Mouse (Mus musculus): ENCODE data around the gene Gm16485. TPM values are rescaled to one million over a fixed set of nuclear protein-coding genes. Genes with fewer than 3 reads are reported as not detected.

Gene Gm16485
- polyA plus RNA-seq, 1 experiment from 2014 or later, result not detected

DNA sequence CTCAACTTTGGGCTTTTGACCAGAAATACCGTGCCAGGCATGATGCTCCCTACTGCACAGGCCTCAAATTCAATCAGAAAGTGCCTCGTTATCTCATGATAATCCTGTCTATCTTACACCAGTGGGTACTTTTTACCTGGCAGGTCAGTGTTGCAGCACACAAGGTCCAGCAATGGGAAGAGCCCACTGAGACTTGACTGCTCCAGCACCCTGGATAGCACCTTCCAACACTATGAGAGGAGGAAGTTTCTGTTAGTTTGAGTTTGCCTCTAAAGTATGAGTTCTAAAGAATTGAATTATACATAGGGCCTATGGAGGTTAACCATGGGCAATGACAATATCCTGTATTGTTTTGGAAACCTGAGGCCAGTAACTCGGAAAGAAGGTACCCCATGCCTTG is 10.7 kb downstream of the Gm16485 start:
- TF ChIP-seq EP300 (IDR thresholded peaks at IDR 0.05) (no peak), CTCF (IDR thresholded peaks at IDR 0.05) (no peak)
- H3K36me3 ChIP-seq (ENCODE audit: insufficient read depth, low read length), result no peaks in the 10 kb centered on the region
- H3K27me3 ChIP-seq (replicated peaks; ENCODE audit: insufficient read depth, low read length), result no peaks in the 10 kb centered on the region
- H3K4me2 ChIP-seq (replicated peaks; ENCODE audit: low read depth, low read length), result no peak overlapping the region
- no peaks in the 10 kb centered on the region for H3K9me3 ChIP-seq (ENCODE audit: low read length)
- H3K4me1 ChIP-seq (ENCODE audit: insufficient read depth, low read depth, low read length), result no peaks in the 10 kb centered on the region
- no peak overlapping the region for H3K27ac ChIP-seq (ENCODE audit: low read length)
- H3K9ac ChIP-seq (replicated peaks; ENCODE audit: low read depth), result no peak overlapping the region
- H3K4me3 ChIP-seq (ENCODE audit: low read depth, low read length), result no peak overlapping the region
- ATAC-seq (no peak), DNase-seq (ENCODE audit: low spot score) (no peak)
- 68% methylated on average over 3 of the region's 3 CpGs for WGBS

DNA sequence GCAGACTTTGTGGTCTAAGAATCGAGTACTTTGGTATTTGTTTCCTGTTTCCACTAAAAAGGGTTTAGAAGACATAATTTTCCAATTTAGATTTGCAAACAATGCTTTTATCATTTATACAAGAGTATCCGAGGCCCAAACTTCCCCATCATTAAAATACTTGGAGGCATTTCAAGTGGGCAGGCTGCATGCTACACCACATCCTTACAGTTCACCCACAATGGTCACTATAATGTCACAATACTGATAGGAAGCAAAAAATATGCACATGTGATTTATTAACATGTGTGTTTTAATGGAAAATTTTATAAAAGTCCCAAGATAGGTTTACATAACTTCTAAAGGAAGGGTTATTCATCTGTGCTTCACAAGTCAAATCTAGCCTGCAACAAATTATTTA is 24.9 kb downstream of the Gm16485 start:
- H3K9ac ChIP-seq (replicated peaks; ENCODE audit: low read depth), result no peak overlapping the region
- H3K27ac ChIP-seq (ENCODE audit: low read length), result no peak overlapping the region
- ATAC-seq (no peak), DNase-seq (ENCODE audit: low spot score) (no peak)
- no peaks in the 10 kb centered on the region for H3K27me3 ChIP-seq (replicated peaks; ENCODE audit: insufficient read depth, low read length)
- 52% methylated on average over 2 of the region's 2 CpGs for WGBS
- TF ChIP-seq CTCF (IDR thresholded peaks at IDR 0.05), result no peak
- no peak for TF ChIP-seq EP300 (IDR thresholded peaks at IDR 0.05)
- H3K4me1 ChIP-seq (ENCODE audit: insufficient read depth, low read depth, low read length), result no peaks in the 10 kb centered on the region
- H3K9me3 ChIP-seq (ENCODE audit: low read length), result no peaks in the 10 kb centered on the region
- no peak overlapping the region for H3K4me2 ChIP-seq (replicated peaks; ENCODE audit: low read depth, low read length)
- no peaks in the 10 kb centered on the region for H3K36me3 ChIP-seq (ENCODE audit: insufficient read depth, low read length)
- H3K4me3 ChIP-seq (ENCODE audit: low read depth, low read length), result no peak overlapping the region

DNA sequence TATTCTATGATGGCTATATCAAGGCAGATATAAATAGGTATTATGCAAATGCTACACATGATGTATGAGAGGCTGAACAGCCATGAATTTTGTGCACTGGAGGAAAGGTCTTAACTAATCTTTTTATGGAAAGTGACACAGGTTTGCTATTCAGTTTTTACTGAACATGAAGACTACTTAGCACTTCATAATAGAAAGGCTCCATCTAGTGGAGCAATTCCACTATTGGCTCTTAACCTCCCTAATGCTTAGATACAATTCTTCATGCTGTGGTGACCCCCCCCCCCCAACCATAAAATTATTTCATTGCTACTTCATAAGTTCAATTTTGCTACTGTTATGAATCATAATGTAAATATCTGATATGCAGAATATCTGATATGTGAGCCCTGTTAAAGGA is 29.6 kb downstream of the Gm16485 start:
- Histone ChIP-seq H3K27me3 (replicated peaks; ENCODE audit: insufficient read depth, low read length) (no peaks in the 10 kb centered on the region), H3K9me3 (ENCODE audit: low read length) (no peaks in the 10 kb centered on the region), H3K4me2 (replicated peaks; ENCODE audit: low read depth, low read length) (no peak overlapping the region), H3K27ac (ENCODE audit: low read length) (no peak overlapping the region), H3K4me3 (ENCODE audit: low read depth, low read length) (no peak overlapping the region), H3K36me3 (ENCODE audit: insufficient read depth, low read length) (no peaks in the 10 kb centered on the region), H3K9ac (replicated peaks; ENCODE audit: low read depth) (no peak overlapping the region), H3K4me1 (ENCODE audit: insufficient read depth, low read depth, low read length) (no peaks in the 10 kb centered on the region)
- DNase-seq (ENCODE audit: low spot score), result peak; percentile 36
- TF ChIP-seq EP300 (IDR thresholded peaks at IDR 0.05), result no peak
- TF ChIP-seq CTCF (IDR thresholded peaks at IDR 0.05), result peak; percentile 41
- no peak for ATAC-seq

DNA sequence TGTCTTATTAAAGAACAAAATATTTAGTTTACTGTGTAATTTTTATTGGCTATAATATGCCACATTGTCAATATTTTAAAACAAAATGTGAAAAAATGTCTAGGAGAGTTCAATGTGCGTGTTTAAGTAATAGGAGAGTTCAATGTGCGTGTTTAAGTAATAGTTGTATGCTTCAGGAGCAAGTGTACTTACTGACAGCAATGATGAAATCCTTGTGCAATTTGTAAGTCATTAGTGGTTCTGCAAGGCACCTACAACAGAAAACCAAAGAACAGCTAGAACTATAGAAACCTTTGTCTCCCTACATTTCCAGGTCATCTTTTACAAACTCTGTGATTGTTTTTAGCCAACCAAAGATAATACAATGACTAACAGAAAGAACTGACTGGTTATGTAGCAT is 43.5 kb downstream of the Gm16485 start:
- Histone ChIP-seq H3K27ac (ENCODE audit: low read length) (no peak overlapping the region), H3K4me2 (replicated peaks; ENCODE audit: low read depth, low read length) (no peak overlapping the region), H3K9ac (replicated peaks; ENCODE audit: low read depth) (no peak overlapping the region), H3K9me3 (ENCODE audit: low read length) (no peaks in the 10 kb centered on the region), H3K27me3 (replicated peaks; ENCODE audit: insufficient read depth, low read length) (no peaks in the 10 kb centered on the region), H3K36me3 (ENCODE audit: insufficient read depth, low read length) (no peaks in the 10 kb centered on the region; the same call in 1 of the 2 replicates), H3K4me3 (ENCODE audit: low read depth, low read length) (no peak overlapping the region), H3K4me1 (ENCODE audit: insufficient read depth, low read depth, low read length) (no peaks in the 10 kb centered on the region)
- TF ChIP-seq EP300 (IDR thresholded peaks at IDR 0.05) (no peak), CTCF (IDR thresholded peaks at IDR 0.05) (no peak)
- WGBS, result 86% methylated on average over 2 of the region's 2 CpGs
- no peak for ATAC-seq
- DNase-seq (ENCODE audit: low spot score), result no peak

Other genes with a start within 250 kb of the Gm16485 start
- 0.06 and 0.12 TPM in 2 replicates for gene Pgr, start 72.0 kb upstream of the Gm16485 start, polyA plus RNA-seq (2015; fragmentation: Nextera tagmentation; extraction: Ambion mirVana)

Measured in lung, postnatal 0 days (tissue).